Mouse (Mus musculus) kidney, postnatal 0 days (tissue): ENCODE data around the gene Ssx2ip. TPM values are rescaled to one million over a fixed set of nuclear protein-coding genes. Genes with fewer than 3 reads are reported as not detected.
A peak's percentile ranks its signal among the peaks of the same experiment; 100 is the strongest.
"Not testable (repeated sequence)": the region's sequence is repeated elsewhere in the genome, so short reads cannot be mapped to it uniquely, and the experiment has no call there.

Experiments
- ATAC-seq: fragments of 200-750 bp; cut with Nextera tagmentation; replicated peaks from 2 replicates; pipeline ENCODE4 v1.8.0; 2017; ENCODE audit warnings: low read depth, moderate number of reproducible peaks, moderate TSS enrichment, moderate library complexity; ENCODE audit not compliant: low FRiP score
- DNase-seq: peaks from one replicate; pipeline ENCODE4 v3.0.0-alpha.2; 2016; ENCODE audit warnings: low spot score
- H3K27ac ChIP-seq: fragments of 300-500 bp; sonication (generic); 2 replicates; pipeline ENCODE4 v1.5.1; 2014; ENCODE audit warnings: mild to moderate bottlenecking
- H3K27me3 ChIP-seq: fragments of 300-500 bp; sonication (generic); 2 replicates; pipeline ENCODE4 v1.6.1; 2014; ENCODE audit warnings: low read length, mixed read lengths; ENCODE audit not compliant: insufficient read depth
- H3K36me3 ChIP-seq: fragments of 300-500 bp; sonication (generic); 2 replicates; pipeline ENCODE4 v1.6.1; 2014; ENCODE audit warnings: low read length, mixed read lengths; ENCODE audit not compliant: insufficient read depth
- H3K4me1 ChIP-seq: fragments of 300-500 bp; sonication (generic); replicated peaks from 2 replicates; pipeline ENCODE4 v1.6.1; 2014; ENCODE audit warnings: antibody characterized with exemption, low read length, mixed read lengths; ENCODE audit not compliant: insufficient read depth
- H3K4me2 ChIP-seq: fragments of 300-500 bp; sonication (generic); 2 replicates; pipeline ENCODE4 v1.6.1; 2014; ENCODE audit warnings: mild to moderate bottlenecking, low read length, moderate library complexity, mixed read lengths
- H3K4me3 ChIP-seq: fragments of 300-500 bp; sonication (generic); replicated peaks from 2 replicates; pipeline ENCODE4 v1.5.1; 2014; ENCODE audit warnings: low read depth, low read length
- H3K9ac ChIP-seq: fragments of 300-500 bp; sonication (generic); 2 replicates; pipeline ENCODE4 v1.6.1; 2014; ENCODE audit warnings: low read depth, low read length
- H3K9me3 ChIP-seq: fragments of 300-500 bp; sonication (generic); replicated peaks from 2 replicates; pipeline ENCODE4 v1.6.1; 2016; ENCODE audit warnings: low read length, inconsistent platforms, mixed read lengths
- CTCF ChIP-seq: IDR thresholded peaks from 2 replicates; pipeline ENCODE4 v1.5.1; 2016; ENCODE audit warnings: antibody characterized with exemption, low read depth, mild to moderate bottlenecking, moderate library complexity
- WGBS: fragments of 180-500 bp; shearing (Covaris S2); extraction: QIAGEN DNeasy Blood & Tissue Kit; methylation state at CpG from one replicate; pipeline ENCODE4 v1.1.7; 2014; 5-methylcytosine and 5-hydroxymethylcytosine counted together
- polyA plus RNA-seq: library from polyadenylated mRNA; unstranded; fragments of >200 nt; fragmentation: Nextera tagmentation; extraction: Ambion mirVana; gene quantifications from 2 replicates; pipeline ENCODE4 v1.2.1, GENCODE M21; 2015

Ssx2ip gene
- polyA plus RNA-seq, 1 experiment from 2014 or later = 20.0 TPM

GRCm38 (mm10) chr3:146425902-146426301 is 21.5 kb downstream of the Ssx2ip start:
- peaks cover 16% of the 10 kb centered on the region; the same call in 1 of the 2 replicates for H3K36me3 ChIP-seq
- no peak for TF ChIP-seq CTCF

GRCm38 (mm10) chr3:146426489-146426888 is 22.0 kb downstream of the Ssx2ip start:
- ATAC-seq (peak; percentile 47; the same call in 1 of the 2 replicates), DNase-seq (no peak)
- peaks cover 20% of the 10 kb centered on the region; the same call in 1 of the 2 replicates for H3K36me3 ChIP-seq
- 90% methylated on average over 8 of the region's 8 CpGs for WGBS
- H3K27ac ChIP-seq = no peak overlapping the region
- H3K9me3 ChIP-seq = no peaks in the 10 kb centered on the region
- no peak for TF ChIP-seq CTCF
- H3K4me3 ChIP-seq = no peak overlapping the region
- H3K4me2 ChIP-seq = no peak overlapping the region
- peaks cover 5% of the 10 kb centered on the region; the same call in 1 of the 2 replicates for H3K4me1 ChIP-seq
- H3K27me3 ChIP-seq = no peaks in the 10 kb centered on the region
- no peak overlapping the region for H3K9ac ChIP-seq

More at GRCm38 (mm10) chr3:146425902-146426301, 21.5 kb downstream of the Ssx2ip start:
- H3K4me3 ChIP-seq = no peak overlapping the region
- H3K9ac ChIP-seq = no peak overlapping the region
- WGBS = 44% methylated on average over 7 of the region's 7 CpGs
- DNase-seq (no peak), ATAC-seq (no peak)
- H3K4me1 ChIP-seq = peaks cover 5% of the 10 kb centered on the region; the same call in 1 of the 2 replicates
- no peaks in the 10 kb centered on the region for H3K9me3 ChIP-seq
- no peaks in the 10 kb centered on the region for H3K27me3 ChIP-seq
- H3K4me2 ChIP-seq = no peak overlapping the region
- H3K27ac ChIP-seq = no peak overlapping the region

- peaks cover 26% of the 10 kb centered on the region; the same call in 1 of the 2 replicates for H3K36me3 ChIP-seq
- H3K4me3 ChIP-seq, H3K9ac ChIP-seq, ATAC-seq, H3K27me3 ChIP-seq, H3K27ac ChIP-seq, DNase-seq, H3K4me1 ChIP-seq, H3K9me3 ChIP-seq, H3K4me2 ChIP-seq: not testable (repeated sequence)
- 90% methylated on average over 11 of the region's 11 CpGs for WGBS
These were observed 28.6 kb downstream of the Ssx2ip start for GRCm38 (mm10) chr3:146433063-146433462.

GRCm38 (mm10) chr3:146433681-146434350 is 29.4 kb downstream of the Ssx2ip start:
- Histone ChIP-seq H3K9ac (no peak overlapping the region), H3K4me2 (no peak overlapping the region), H3K9me3 (no peaks in the 10 kb centered on the region), H3K27ac (no peak overlapping the region), H3K36me3 (peaks cover 32% of the 10 kb centered on the region; the same call in 1 of the 2 replicates), H3K4me3 (no peak overlapping the region), H3K27me3 (no peaks in the 10 kb centered on the region), H3K4me1 (no peaks in the 10 kb centered on the region)
- ATAC-seq (no peak), DNase-seq (no peak)
- WGBS = 89% methylated on average over 14 of the region's 14 CpGs
- no peak for TF ChIP-seq CTCF

GRCm38 (mm10) chr3:146434686-146435085 is 30.2 kb downstream of the Ssx2ip start:
- TF ChIP-seq CTCF = no peak
- ATAC-seq = no peak
- WGBS = 89% methylated on average over 8 of the region's 8 CpGs

GRCm38 (mm10) chr3:146435533-146435932 is 31.1 kb downstream of the Ssx2ip start:
- H3K4me2 ChIP-seq = no peak overlapping the region
- H3K36me3 ChIP-seq = peaks cover 31% of the 10 kb centered on the region; the same call in 1 of the 2 replicates
- H3K9me3 ChIP-seq = no peaks in the 10 kb centered on the region
- H3K9ac ChIP-seq = no peak overlapping the region
- H3K27me3 ChIP-seq = no peaks in the 10 kb centered on the region
- DNase-seq (no peak), ATAC-seq (no peak)
- no peak overlapping the region for H3K4me3 ChIP-seq
- H3K4me1 ChIP-seq = no peaks in the 10 kb centered on the region
- no peak for TF ChIP-seq CTCF
- no peak overlapping the region for H3K27ac ChIP-seq
- 87% methylated on average over 11 of the region's 11 CpGs for WGBS

More at GRCm38 (mm10) chr3:146434686-146435085, 30.2 kb downstream of the Ssx2ip start:
- DNase-seq = no peak
- H3K9me3 ChIP-seq = no peaks in the 10 kb centered on the region
- no peak overlapping the region for H3K4me2 ChIP-seq
- peaks cover 32% of the 10 kb centered on the region; the same call in 1 of the 2 replicates for H3K36me3 ChIP-seq
- H3K27ac ChIP-seq = no peak overlapping the region
- H3K4me1 ChIP-seq = no peaks in the 10 kb centered on the region
- no peaks in the 10 kb centered on the region for H3K27me3 ChIP-seq
- H3K4me3 ChIP-seq = no peak overlapping the region
- H3K9ac ChIP-seq = no peak overlapping the region
